Mouse (Mus musculus) liver, adult 2 months (tissue): ENCODE measurements around the gene B830017H08Rik.

Source experiments
- CTCF ChIP-seq: fragments of 200-500 bp; IDR thresholded peaks from 2 replicates; pipeline ENCODE4 v1.5.1; 2011; ENCODE audit warnings: low read depth, low read length, control low read depth
- POLR2A ChIP-seq: fragments of 200-500 bp; IDR thresholded peaks from 2 replicates; pipeline ENCODE4 v1.6.1; 2011; ENCODE audit warnings: low read length, control low read depth; ENCODE audit not compliant: insufficient read depth; ENCODE audit errors: extremely low read depth

DNA sequence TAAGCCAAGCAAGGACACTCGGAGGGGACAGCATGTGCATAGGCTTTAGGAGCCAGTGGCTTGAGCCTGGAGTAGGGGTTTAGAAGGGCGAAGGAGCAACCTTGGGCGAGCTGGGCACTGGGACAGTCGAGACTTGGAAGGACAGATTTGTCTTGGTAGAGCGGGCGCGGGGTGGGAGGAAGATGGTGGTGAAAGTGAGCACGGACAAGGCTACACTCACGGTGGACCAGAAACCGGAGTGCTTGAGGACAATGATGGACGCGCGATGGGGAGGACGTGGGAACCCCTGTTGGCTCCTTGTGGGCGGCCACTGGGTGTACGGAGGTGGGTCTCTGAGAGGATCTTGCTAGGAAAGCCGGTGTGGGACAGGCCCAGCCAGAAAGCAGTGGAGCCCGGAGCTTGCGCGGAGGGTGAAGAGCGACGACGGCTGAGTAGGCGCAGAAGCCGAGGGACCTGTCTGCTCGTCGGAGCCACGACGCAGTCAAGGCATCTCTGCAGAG, 35.1 kb upstream of the B830017H08Rik start:
- TF ChIP-seq CTCF (no peak), POLR2A (no peak)
